Mouse (Mus musculus) stomach, postnatal 0 days (tissue): ENCODE measurements at regions not wholly inside any gene's neighbourhood (a gene's known extent, or its start where the extent isn't known, plus 50 kb on each side); places are given as distances from the start of the nearest gene placed in this dataset.

Source experiments
- CTCF ChIP-seq: IDR thresholded peaks from 2 replicates; pipeline ENCODE4 v1.5.1; 2016; ENCODE audit warnings: antibody characterized with exemption, low read depth, mild to moderate bottlenecking, moderate library complexity
- EP300 ChIP-seq: optimal IDR thresholded peaks from 2 replicates; pipeline ENCODE3; 2016; ENCODE audit warnings: antibody characterized with exemption

DNA sequence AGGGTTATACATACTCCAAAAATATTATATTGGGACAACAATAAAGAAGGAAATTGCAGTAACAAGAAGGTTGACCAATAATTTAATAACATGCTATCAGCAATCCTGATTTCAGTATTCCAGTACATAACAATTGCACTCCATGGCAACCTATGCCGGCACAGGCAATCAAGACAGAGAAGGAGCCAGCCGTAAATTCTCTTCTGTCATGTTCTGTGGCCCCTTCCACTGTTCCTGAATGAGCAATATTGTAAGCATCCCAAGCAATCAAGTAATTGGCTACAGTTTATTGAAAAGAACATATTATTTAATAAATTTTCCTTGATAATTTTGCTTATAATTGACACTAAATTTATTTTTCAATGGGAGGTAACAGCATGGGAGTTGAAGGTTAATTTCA lies 345.8 kb downstream of the Arl4a start:
- TF ChIP-seq CTCF, result no peak
- no peak for TF ChIP-seq EP300
